Mouse (Mus musculus): ENCODE measurements around the gene Rps6. TPM values are rescaled to one million over a fixed set of nuclear protein-coding genes. Genes with fewer than 3 reads are reported as not detected.

Gene Rps6
- polyA plus RNA-seq, 1 experiment: 2,408 TPM

GRCm38 (mm10) chr4:86871988-86872387 is 14.8 kb upstream of the Rps6 start:
- TF ChIP-seq USF1 (IDR thresholded peaks at IDR 0.05; ENCODE audit: low read depth) (no peak), MYOG (IDR thresholded peaks at IDR 0.05; ENCODE audit: control insufficient read depth, extremely low read depth, insufficient read length) (no peak), MYOD1 (IDR thresholded peaks at IDR 0.05; ENCODE audit: control insufficient read depth, insufficient read length, low read depth) (no peak), CEBPB (IDR thresholded peaks at IDR 0.05; ENCODE audit: low read depth) (no peak), MAX (IDR thresholded peaks at IDR 0.05) (no peak), CTCF (IDR thresholded peaks at IDR 0.05; ENCODE audit: control insufficient read depth, insufficient read depth, insufficient read length) (no peak), FOSL1 (IDR thresholded peaks at IDR 0.05; ENCODE audit: insufficient read depth, low read length, poor library complexity, severe bottlenecking) (no peak)
- Histone ChIP-seq H3K79me3 (ENCODE audit: low read depth) (no peaks in the 10 kb centered on the region), H3K27me3 (ENCODE audit: control insufficient read depth, insufficient read depth, insufficient read length) (peaks cover 5% of the 10 kb centered on the region), H3ac (ENCODE audit: control insufficient read depth, insufficient read length, low read depth) (no peak overlapping the region), H3K4me3 (ENCODE audit: insufficient read depth, poor library complexity, severe bottlenecking) (no peak overlapping the region), H3K36me3 (ENCODE audit: control insufficient read depth, insufficient read depth) (no peaks in the 10 kb centered on the region), H3K79me2 (ENCODE audit: control insufficient read depth, insufficient read depth) (no peaks in the 10 kb centered on the region)

DNA sequence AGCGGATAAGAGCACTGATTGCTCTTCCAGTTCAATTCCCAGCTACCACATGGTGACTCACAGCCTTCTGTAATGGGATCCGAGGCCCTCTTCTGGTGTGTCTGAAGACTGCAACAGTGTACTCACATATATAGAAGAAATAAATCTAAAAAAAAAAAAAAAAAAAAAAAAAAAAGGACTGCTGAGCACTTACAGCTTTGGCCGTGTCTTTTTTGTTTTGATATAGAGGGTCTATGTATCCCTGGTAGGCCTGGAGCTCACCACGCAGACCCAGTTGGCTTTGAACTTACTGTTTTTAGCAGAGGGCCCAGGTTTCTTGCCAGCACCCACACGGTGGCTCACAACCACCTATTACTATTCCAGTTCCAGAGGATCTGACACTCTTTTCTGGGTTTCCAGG is 6.9 kb upstream of the Rps6 start:
- H3ac ChIP-seq (ENCODE audit: control insufficient read depth, insufficient read length, low read depth): no peak overlapping the region
- TF ChIP-seq USF1 (IDR thresholded peaks at IDR 0.05; ENCODE audit: low read depth): no peak
- TF ChIP-seq CEBPB (IDR thresholded peaks at IDR 0.05; ENCODE audit: low read depth): no peak
- TF ChIP-seq MAX (IDR thresholded peaks at IDR 0.05): no peak
- TF ChIP-seq CTCF (IDR thresholded peaks at IDR 0.05; ENCODE audit: control insufficient read depth, insufficient read depth, insufficient read length): no peak
- no peak for TF ChIP-seq MYOG (IDR thresholded peaks at IDR 0.05; ENCODE audit: control insufficient read depth, extremely low read depth, insufficient read length)
- no peak for TF ChIP-seq FOSL1 (IDR thresholded peaks at IDR 0.05; ENCODE audit: insufficient read depth, low read length, poor library complexity, severe bottlenecking)
- no peak for TF ChIP-seq MYOD1 (IDR thresholded peaks at IDR 0.05; ENCODE audit: control insufficient read depth, insufficient read length, low read depth)
- no peak overlapping the region for H3K4me3 ChIP-seq (ENCODE audit: insufficient read depth, poor library complexity, severe bottlenecking)
- H3K27me3 ChIP-seq (ENCODE audit: control insufficient read depth, insufficient read depth, insufficient read length): peaks cover 4% of the 10 kb centered on the region
- H3K79me2 ChIP-seq (ENCODE audit: control insufficient read depth, insufficient read depth): no peaks in the 10 kb centered on the region
- no peaks in the 10 kb centered on the region for H3K79me3 ChIP-seq (ENCODE audit: low read depth)
- no peaks in the 10 kb centered on the region for H3K36me3 ChIP-seq (ENCODE audit: control insufficient read depth, insufficient read depth)

GRCm38 (mm10) chr4:86858070-86858440 is 843 bp upstream of the Rps6 start:
- peaks cover 26% of the 10 kb centered on the region for H3K79me2 ChIP-seq (ENCODE audit: control insufficient read depth, insufficient read depth)
- peaks cover 21% of the 10 kb centered on the region for H3K79me3 ChIP-seq (ENCODE audit: low read depth)
- H3ac ChIP-seq (ENCODE audit: control insufficient read depth, insufficient read length, low read depth): peak overlapping the region; percentile 72
- H3K36me3 ChIP-seq (ENCODE audit: control insufficient read depth, insufficient read depth): peaks cover 33% of the 10 kb centered on the region
- TF ChIP-seq MAX (IDR thresholded peaks at IDR 0.05) (no peak), MYOG (IDR thresholded peaks at IDR 0.05; ENCODE audit: control insufficient read depth, extremely low read depth, insufficient read length) (no peak), MYOD1 (IDR thresholded peaks at IDR 0.05; ENCODE audit: control insufficient read depth, insufficient read length, low read depth) (no peak)
- H3K27me3 ChIP-seq (ENCODE audit: control insufficient read depth, insufficient read depth, insufficient read length): no peaks in the 10 kb centered on the region
- peak overlapping the region; percentile 89 for H3K4me3 ChIP-seq (ENCODE audit: insufficient read depth, poor library complexity, severe bottlenecking)

DNA sequence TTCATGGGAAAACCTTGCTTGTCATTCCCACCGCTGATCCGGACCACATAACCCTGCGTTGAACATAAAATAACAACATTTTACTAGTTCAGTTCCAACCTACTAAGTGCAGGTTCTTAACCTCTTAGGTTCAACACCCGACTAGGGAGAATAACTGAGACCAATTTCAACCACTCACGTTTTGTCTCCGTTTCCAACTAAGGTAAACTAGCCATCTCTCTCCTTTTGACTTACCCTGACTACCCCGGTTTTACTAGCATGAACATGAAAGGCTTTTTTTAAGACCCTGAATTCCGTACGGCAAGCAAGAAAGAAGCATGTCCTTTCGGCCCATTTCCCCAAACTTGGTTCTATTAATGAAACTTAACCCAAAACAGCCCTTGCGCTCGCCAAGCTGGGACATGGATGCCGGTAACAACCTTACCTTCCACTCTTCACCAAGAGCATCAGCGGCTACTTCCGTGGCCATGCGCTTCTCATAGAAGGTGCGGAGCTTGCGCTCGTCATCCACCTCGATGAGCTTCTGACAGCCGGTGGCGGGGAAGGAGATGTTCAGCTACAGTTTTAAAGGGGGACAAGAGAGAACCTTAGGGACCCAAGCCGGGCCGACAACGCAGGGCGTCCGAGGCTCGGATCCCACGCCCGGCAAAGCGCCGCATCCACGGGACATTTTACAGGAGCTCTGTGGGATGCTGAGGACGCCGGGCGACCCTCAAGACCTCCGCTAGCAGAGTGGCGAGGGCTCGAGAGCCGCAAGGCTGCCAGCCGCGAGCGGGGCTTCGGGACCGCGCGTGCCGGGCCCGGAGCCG is 704 bp downstream of the Rps6 start:
- H3K27me3 ChIP-seq (ENCODE audit: control insufficient read depth, insufficient read depth, insufficient read length): no peaks in the 10 kb centered on the region
- peaks cover 40% of the 10 kb centered on the region for H3K36me3 ChIP-seq (ENCODE audit: control insufficient read depth, insufficient read depth)
- peak overlapping the region; percentile 89 for H3K4me3 ChIP-seq (ENCODE audit: insufficient read depth, poor library complexity, severe bottlenecking)
- peaks cover 21% of the 10 kb centered on the region for H3K79me3 ChIP-seq (ENCODE audit: low read depth)
- no peak for TF ChIP-seq CEBPB (IDR thresholded peaks at IDR 0.05; ENCODE audit: low read depth)
- peak; percentile 27 for TF ChIP-seq MAX (IDR thresholded peaks at IDR 0.05)
- peak overlapping the region; percentile 94 for H3ac ChIP-seq (ENCODE audit: control insufficient read depth, insufficient read length, low read depth)
- peaks cover 26% of the 10 kb centered on the region for H3K79me2 ChIP-seq (ENCODE audit: control insufficient read depth, insufficient read depth)

DNA sequence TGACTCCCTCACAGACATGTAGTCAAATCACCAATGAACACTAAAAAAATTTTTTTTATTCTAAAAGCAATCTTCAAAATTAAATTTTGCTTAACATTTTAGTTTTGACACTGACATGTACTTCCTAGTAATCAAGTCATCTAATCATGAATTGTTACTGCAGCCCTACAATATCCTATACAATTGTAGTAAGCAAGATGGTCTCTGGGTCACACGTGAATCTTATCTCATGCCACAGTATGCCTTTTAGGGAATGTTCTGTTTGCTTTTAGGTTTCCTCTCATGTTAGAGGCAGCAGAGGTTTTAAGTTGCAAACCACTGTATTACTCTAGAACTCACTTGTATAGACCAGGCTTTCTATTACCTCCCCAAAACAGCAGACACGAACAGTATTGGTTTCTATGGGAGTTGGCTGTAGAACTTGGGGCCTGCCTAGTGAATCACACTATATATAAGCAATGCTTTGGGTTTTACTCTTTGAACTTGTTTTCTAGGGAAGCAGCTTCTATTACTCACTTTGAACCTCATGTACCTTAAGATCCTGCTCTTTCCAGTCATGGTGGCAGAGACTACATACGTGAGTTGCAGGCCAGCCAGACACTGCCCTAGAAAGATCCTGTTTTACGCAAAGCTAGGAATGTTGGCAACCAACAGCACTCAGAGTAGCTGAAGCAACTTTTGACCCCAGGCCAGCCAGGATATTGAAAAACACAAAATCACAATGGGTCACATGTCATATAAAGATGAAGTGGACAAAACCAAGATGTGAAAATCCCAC is 4.2 kb downstream of the Rps6 start:
- TF ChIP-seq MYOD1 (IDR thresholded peaks at IDR 0.05; ENCODE audit: control insufficient read depth, insufficient read length, low read depth) (no peak), MYOG (IDR thresholded peaks at IDR 0.05; ENCODE audit: control insufficient read depth, extremely low read depth, insufficient read length) (no peak), FOSL1 (IDR thresholded peaks at IDR 0.05; ENCODE audit: insufficient read depth, low read length, poor library complexity, severe bottlenecking) (no peak), USF1 (IDR thresholded peaks at IDR 0.05; ENCODE audit: low read depth) (no peak), MAX (IDR thresholded peaks at IDR 0.05) (no peak), CTCF (IDR thresholded peaks at IDR 0.05; ENCODE audit: control insufficient read depth, insufficient read depth, insufficient read length) (no peak), CEBPB (IDR thresholded peaks at IDR 0.05; ENCODE audit: low read depth) (no peak)
- Histone ChIP-seq H3K79me3 (ENCODE audit: low read depth) (peaks cover 21% of the 10 kb centered on the region), H3K79me2 (ENCODE audit: control insufficient read depth, insufficient read depth) (peaks cover 26% of the 10 kb centered on the region), H3K4me3 (ENCODE audit: insufficient read depth, poor library complexity, severe bottlenecking) (no peak overlapping the region), H3K27me3 (ENCODE audit: control insufficient read depth, insufficient read depth, insufficient read length) (no peaks in the 10 kb centered on the region), H3K36me3 (ENCODE audit: control insufficient read depth, insufficient read depth) (peaks cover 44% of the 10 kb centered on the region), H3ac (ENCODE audit: control insufficient read depth, insufficient read length, low read depth) (no peak overlapping the region)
